Mouse (Mus musculus) gastrocnemius, adult 8-10 months (tissue): ENCODE measurements around the gene Rbfox2. TPM values are rescaled to one million over a fixed set of nuclear protein-coding genes. Genes with fewer than 3 reads are reported as not detected.
A peak's percentile ranks its signal among the peaks of the same experiment; 100 is the strongest.

Experiments
- DNase-seq, 2 experiments: peaks; one replicate each; pipeline ENCODE4 v3.0.0; 2022; ENCODE audit warnings: low spot score in 2 of 2
- total RNA-seq, 4 experiments: library from RNA; stranded (reverse); gene quantifications; 2 replicates each; pipeline ENCODE4 v1.2.4; 2022

The Rbfox2 gene
- total RNA-seq, 4 experiments from 2014 or later, result 40.8 to 56.7 (median 46.9) TPM

GRCm38 (mm10) chr15:77236055-77236567, 70.7 kb downstream of the Rbfox2 start:
- DNase-seq, result no peak

- no peak for DNase-seq
Observed at GRCm38 (mm10) chr15:77235551-77235950, 71.3 kb downstream of the Rbfox2 start.

- DNase-seq, result no peak
Observed at GRCm38 (mm10) chr15:77234296-77234695, 72.5 kb downstream of the Rbfox2 start.

- DNase-seq, result no peak
Observed at GRCm38 (mm10) chr15:77230144-77230543, 76.7 kb downstream of the Rbfox2 start.

- peak in 1 of 2 experiments; percentile 47 for DNase-seq
Observed at GRCm38 (mm10) chr15:77226831-77227354, 79.9 kb downstream of the Rbfox2 start.

GRCm38 (mm10) chr15:77225858-77226257, 80.9 kb downstream of the Rbfox2 start:
- no peak for DNase-seq

GRCm38 (mm10) chr15:77225274-77225673, 81.5 kb downstream of the Rbfox2 start:
- DNase-seq, result no peak

- DNase-seq, result no peak
Observed at GRCm38 (mm10) chr15:77220833-77221232, 86.0 kb downstream of the Rbfox2 start.

GRCm38 (mm10) chr15:77220137-77220536, 86.7 kb downstream of the Rbfox2 start:
- DNase-seq, result peak in 1 of 2 experiments; percentile 45

GRCm38 (mm10) chr15:77219571-77219970, 87.2 kb downstream of the Rbfox2 start:
- no peak for DNase-seq

GRCm38 (mm10) chr15:77218007-77218406, 88.8 kb downstream of the Rbfox2 start:
- no peak for DNase-seq

GRCm38 (mm10) chr15:77217523-77217922, 89.3 kb downstream of the Rbfox2 start:
- no peak for DNase-seq

GRCm38 (mm10) chr15:77216704-77217103, 90.1 kb downstream of the Rbfox2 start:
- DNase-seq, result no peak

- peak in 1 of 2 experiments; percentile 23 for DNase-seq
Observed at GRCm38 (mm10) chr15:77215178-77215800, 91.5 kb downstream of the Rbfox2 start.

GRCm38 (mm10) chr15:77214410-77215107, 92.2 kb downstream of the Rbfox2 start:
- DNase-seq, result peak; percentile 42 to 68

GRCm38 (mm10) chr15:77213829-77214228, 93.0 kb downstream of the Rbfox2 start:
- DNase-seq, result peak in 1 of 2 experiments; percentile 33

- DNase-seq, result no peak
Observed at GRCm38 (mm10) chr15:77212818-77213217, 94.0 kb downstream of the Rbfox2 start.

GRCm38 (mm10) chr15:77212217-77212757, 94.5 kb downstream of the Rbfox2 start:
- DNase-seq, result no peak

- DNase-seq, result no peak
Observed at GRCm38 (mm10) chr15:77206996-77207395, 99.8 kb downstream of the Rbfox2 start.

- no peak for DNase-seq
Observed at GRCm38 (mm10) chr15:77204951-77205350, 101.9 kb downstream of the Rbfox2 start.

- DNase-seq, result peak in 1 of 2 experiments; percentile 28
Observed at GRCm38 (mm10) chr15:77203255-77203981, 103.4 kb downstream of the Rbfox2 start.
